ENCODE assay signal across 15 mouse cellular contexts in the genomic region with DNA sequence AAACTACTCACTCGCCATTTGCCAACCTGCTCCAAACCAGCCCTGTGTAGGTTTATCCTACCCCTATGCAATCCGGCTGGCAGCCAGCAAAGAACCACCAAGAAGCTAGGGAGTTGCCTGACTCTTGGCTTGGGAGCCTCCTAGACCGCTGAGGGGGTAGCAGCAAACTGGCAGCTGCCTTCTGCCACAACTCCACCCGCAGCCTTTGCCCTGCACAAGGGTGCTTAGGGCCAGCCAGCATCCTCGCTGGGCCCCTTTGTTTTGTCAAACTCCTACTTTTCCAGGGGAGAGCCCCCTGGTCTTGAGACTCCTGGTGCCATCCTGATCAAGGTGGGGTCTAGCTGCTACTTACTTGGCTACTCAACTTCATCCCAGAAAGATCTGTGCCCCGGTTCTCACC. TPM values are rescaled to one million over a fixed set of nuclear protein-coding genes. Genes with fewer than 3 reads are reported as not detected.
DNase-seq lines count a peak whose midpoint lies in the region; ATAC-seq and TF ChIP-seq lines count a peak whose summit lies in the region.
"Had no signal": no experiment of that assay in that cellular context is flagged by ENCODE, and none has a peak within 500 bp of the region (broad histone marks: within the 10 kb centered on the region; RNA-seq: fewer than 3 reads in every experiment).

No protein-coding gene starts in this region.

- H3K27me3 ChIP-seq in kidney, adult 2 months (replicated peaks; ENCODE audit: control insufficient read depth, insufficient read depth, low read length) = no peaks in the 10 kb centered on the region
- peaks cover 99% of the 10 kb centered on the region for H3K27me3 ChIP-seq in hindbrain, embryonic 12.5 days
- no peaks in the 10 kb centered on the region for H3K27me3 ChIP-seq in kidney, postnatal 0 days (ENCODE audit: insufficient read depth, low read length)
- no peaks in the 10 kb centered on the region for H3K27me3 ChIP-seq in neural tube, embryonic 15.5 days (replicated peaks)

- peak overlapping the region; percentile 47 for H3K9ac ChIP-seq in hindbrain, embryonic 12.5 days
- peak overlapping the region; percentile 27; the same call in 1 of the 2 replicates for H3K9ac ChIP-seq in kidney, postnatal 0 days (ENCODE audit: low read depth, low read length)
- no peak overlapping the region for H3K9ac ChIP-seq in neural tube, embryonic 15.5 days (replicated peaks)
- H3K9ac ChIP-seq: forebrain, embryonic 13.5 days; midbrain, embryonic 12.5 days had no signal

- peak overlapping the region; percentile 88 for H3K4me2 ChIP-seq in hindbrain, embryonic 12.5 days (replicated peaks)
- H3K4me2 ChIP-seq in kidney, postnatal 0 days (ENCODE audit: low read length) = peak overlapping the region; percentile 33
- peak overlapping the region; percentile 35 for H3K4me2 ChIP-seq in neural tube, embryonic 15.5 days
- H3K4me2 ChIP-seq: forebrain, embryonic 13.5 days; midbrain, embryonic 12.5 days had no signal

- H3K9me3 ChIP-seq in hindbrain, embryonic 12.5 days (replicated peaks) = no peaks in the 10 kb centered on the region
- no peaks in the 10 kb centered on the region for H3K9me3 ChIP-seq in kidney, postnatal 0 days (replicated peaks; ENCODE audit: low read length)
- H3K9me3 ChIP-seq in neural tube, embryonic 15.5 days (replicated peaks) = no peaks in the 10 kb centered on the region
- H3K9me3 ChIP-seq: forebrain, embryonic 13.5 days; midbrain, embryonic 12.5 days had no signal

- H3K4me1 ChIP-seq in kidney, adult 2 months (ENCODE audit: control insufficient read depth, insufficient read depth, low read length) = peaks cover 35% of the 10 kb centered on the region
- peaks cover 17% of the 10 kb centered on the region; the same call in 1 of the 2 replicates for H3K4me1 ChIP-seq in hindbrain, embryonic 12.5 days
- H3K4me1 ChIP-seq in kidney, postnatal 0 days (replicated peaks; ENCODE audit: insufficient read depth, low read length) = peaks cover 83% of the 10 kb centered on the region
- H3K4me1 ChIP-seq in neural tube, embryonic 15.5 days = peaks cover 86% of the 10 kb centered on the region
- H3K4me1 ChIP-seq: forebrain, embryonic 13.5 days; midbrain, embryonic 12.5 days had no signal

- no peak for ATAC-seq in hindbrain, embryonic 12.5 days (ENCODE audit: low FRiP score)
- no peak for ATAC-seq in kidney, postnatal 0 days (replicated peaks; ENCODE audit: low FRiP score, low read depth)
- no peak for ATAC-seq in neural tube, embryonic 15.5 days (ENCODE audit: low FRiP score)
- ATAC-seq: forebrain, embryonic 13.5 days had no signal

- no peaks in the 10 kb centered on the region for H3K36me3 ChIP-seq in kidney, adult 2 months (ENCODE audit: control insufficient read depth, insufficient read depth, low read length)
- H3K36me3 ChIP-seq in hindbrain, embryonic 12.5 days = no peaks in the 10 kb centered on the region
- H3K36me3 ChIP-seq in kidney, postnatal 0 days (ENCODE audit: insufficient read depth, low read length) = 0 out of 2 replicates have a peak, but pooled peaks cover 3% of the 10 kb centered on the region
- peaks cover 3% of the 10 kb centered on the region; the same call in 1 of the 2 replicates for H3K36me3 ChIP-seq in neural tube, embryonic 15.5 days
- H3K36me3 ChIP-seq: midbrain, embryonic 12.5 days had no signal

- no peak overlapping the region for H3K4me3 ChIP-seq in kidney, adult 2 months (ENCODE audit: insufficient read depth, low read depth, low read length)
- H3K4me3 ChIP-seq in hindbrain, embryonic 12.5 days = peak overlapping the region; percentile 12; the same call in 1 of the 2 replicates
- H3K4me3 ChIP-seq in kidney, postnatal 0 days (replicated peaks; ENCODE audit: low read depth, low read length) = no peak overlapping the region
- no peak overlapping the region for H3K4me3 ChIP-seq in neural tube, embryonic 15.5 days (replicated peaks)
- H3K4me3 ChIP-seq: forebrain, embryonic 13.5 days; midbrain, embryonic 12.5 days had no signal

- TF ChIP-seq CTCF in kidney, adult 2 months (conservative IDR thresholded peaks at IDR 0.05; ENCODE audit: insufficient read depth, insufficient read length, low read depth, low read length) = no peak
- TF ChIP-seq CTCF in kidney, postnatal 0 days (IDR thresholded peaks at IDR 0.05; ENCODE audit: low read depth) = no peak

- DNase-seq in kidney, adult 2 months = peak; percentile 47
- DNase-seq in kidney, adult 9 months = no peak
- DNase-seq in kidney, postnatal 0 days (ENCODE audit: low spot score) = no peak
- DNase-seq in spleen, postnatal 10 days (ENCODE audit: low spot score in 2 of 2) = no peak
- DNase-seq in cerebellum, postnatal 4 days (ENCODE audit: low spot score in 2 of 2) = no peak
- DNase-seq in left cerebral cortex, adult 8-10 months (ENCODE audit: low spot score in 2 of 2) = no peak
- DNase-seq: gastrocnemius, postnatal 25 days had no signal

- no peak overlapping the region for H3K27ac ChIP-seq in kidney, adult 2 months (ENCODE audit: insufficient read depth, low read depth, low read length)
- H3K27ac ChIP-seq in hindbrain, embryonic 12.5 days = peak overlapping the region; percentile 87
- peak overlapping the region; percentile 93 for H3K27ac ChIP-seq in kidney, postnatal 0 days
- H3K27ac ChIP-seq in neural tube, embryonic 15.5 days (replicated peaks) = peak overlapping the region; percentile 68; the same call in 1 of the 2 replicates
- H3K27ac ChIP-seq: forebrain, embryonic 13.5 days; midbrain, embryonic 12.5 days had no signal

- TF ChIP-seq POLR2A in kidney, adult 2 months (IDR thresholded peaks at IDR 0.05; ENCODE audit: low read depth, low read length) = no peak

- WGBS in kidney, adult 2 months = 42% methylated on average over 6 of the region's 6 CpGs
- 3% methylated on average over 6 of the region's 6 CpGs for WGBS in hindbrain, embryonic 12.5 days
- WGBS in kidney, postnatal 0 days = 25% methylated on average over 6 of the region's 6 CpGs
- WGBS in neural tube, embryonic 15.5 days = 13% methylated on average over 6 of the region's 6 CpGs

RNA-seq across cellular contexts. Expression of a gene that starts 6.9 kb away (rescaled TPM):
- 2.8 TPM in 2 replicates for polyA plus RNA-seq in kidney, adult 2 months (2012; rRNA removed)
- 6.9 and 12.5 TPM in 2 replicates for polyA plus RNA-seq in hindbrain, embryonic 12.5 days (2016; fragmentation: Nextera tagmentation; extraction: Ambion mirVana)
- polyA plus RNA-seq in kidney, postnatal 0 days (2015; fragmentation: Nextera tagmentation; extraction: Ambion mirVana) = 1.6 and 2.2 TPM in 2 replicates
- 2.3 and 5.7 TPM in 2 replicates for polyA plus RNA-seq in neural tube, embryonic 15.5 days (2015; fragmentation: Nextera tagmentation; extraction: Ambion mirVana)
- not detected for total RNA-seq in left cerebral cortex, adult 8-10 months (2022)
- total RNA-seq: layer of hippocampus, postnatal 10 days had no signal
- polyA plus RNA-seq: cortical plate, adult 2 months; forebrain, embryonic 13.5 days; midbrain, embryonic 12.5 days had no signal

RNA-seq across cellular contexts. Expression of a gene that starts 7.4 kb away (rescaled TPM):
- 0.19 and 0.22 TPM in 2 replicates for polyA plus RNA-seq in kidney, adult 2 months (2012; rRNA removed)
- polyA plus RNA-seq in hindbrain, embryonic 12.5 days (2016; fragmentation: Nextera tagmentation; extraction: Ambion mirVana) = 5.6 and 6.9 TPM in 2 replicates
- polyA plus RNA-seq in kidney, postnatal 0 days (2015; fragmentation: Nextera tagmentation; extraction: Ambion mirVana) = 1.3 TPM in 2 replicates
- polyA plus RNA-seq in neural tube, embryonic 15.5 days (2015; fragmentation: Nextera tagmentation; extraction: Ambion mirVana) = 1.4 and 3.0 TPM in 2 replicates
- not detected for total RNA-seq in left cerebral cortex, adult 8-10 months (2022)
- total RNA-seq: gastrocnemius, postnatal 25 days; layer of hippocampus, postnatal 10 days had no signal
- polyA plus RNA-seq: cortical plate, adult 2 months; forebrain, embryonic 13.5 days; midbrain, embryonic 12.5 days had no signal

RNA-seq across cellular contexts. Expression of a gene that starts 19.7 kb away (rescaled TPM):
- polyA plus RNA-seq in kidney, adult 2 months (2012; rRNA removed) = 6.9 and 8.1 TPM in 2 replicates
- 53.4 and 82.9 TPM in 2 replicates for polyA plus RNA-seq in hindbrain, embryonic 12.5 days (2016; fragmentation: Nextera tagmentation; extraction: Ambion mirVana)
- polyA plus RNA-seq in kidney, postnatal 0 days (2015; fragmentation: Nextera tagmentation; extraction: Ambion mirVana) = 9.7 and 10.4 TPM in 2 replicates
- polyA plus RNA-seq in neural tube, embryonic 15.5 days (2015; fragmentation: Nextera tagmentation; extraction: Ambion mirVana) = 26.8 and 73.9 TPM in 2 replicates
- not detected for total RNA-seq in left cerebral cortex, adult 8-10 months (2022)
- total RNA-seq: layer of hippocampus, postnatal 10 days had no signal
- polyA plus RNA-seq: cortical plate, adult 2 months; forebrain, embryonic 13.5 days; midbrain, embryonic 12.5 days had no signal

RNA-seq across cellular contexts. Expression of a gene that starts 20.0 kb away (rescaled TPM):
- 1.3 and 1.6 TPM in 2 replicates for polyA plus RNA-seq in kidney, adult 2 months (2012; rRNA removed)
- polyA plus RNA-seq in hindbrain, embryonic 12.5 days (2016; fragmentation: Nextera tagmentation; extraction: Ambion mirVana) = 52.2 and 70.1 TPM in 2 replicates
- 2.3 and 2.4 TPM in 2 replicates for polyA plus RNA-seq in kidney, postnatal 0 days (2015; fragmentation: Nextera tagmentation; extraction: Ambion mirVana)
- 7.2 and 12.0 TPM in 2 replicates for polyA plus RNA-seq in neural tube, embryonic 15.5 days (2015; fragmentation: Nextera tagmentation; extraction: Ambion mirVana)
- total RNA-seq in left cerebral cortex, adult 8-10 months (2022) = not detected
- total RNA-seq: layer of hippocampus, postnatal 10 days had no signal
- polyA plus RNA-seq: cortical plate, adult 2 months; forebrain, embryonic 13.5 days had no signal

RNA-seq across cellular contexts. Expression of a gene that starts 23.9 kb away (rescaled TPM):
- 2.4 and 3.4 TPM in 2 replicates for polyA plus RNA-seq in kidney, adult 2 months (2012; rRNA removed)
- 18.7 and 20.5 TPM in 2 replicates for polyA plus RNA-seq in hindbrain, embryonic 12.5 days (2016; fragmentation: Nextera tagmentation; extraction: Ambion mirVana)
- 2.8 and 3.0 TPM in 2 replicates for polyA plus RNA-seq in kidney, postnatal 0 days (2015; fragmentation: Nextera tagmentation; extraction: Ambion mirVana)
- polyA plus RNA-seq in neural tube, embryonic 15.5 days (2015; fragmentation: Nextera tagmentation; extraction: Ambion mirVana) = 10.3 and 15.0 TPM in 2 replicates
- not detected for total RNA-seq in left cerebral cortex, adult 8-10 months (2022)
- total RNA-seq: layer of hippocampus, postnatal 10 days; liver, adult 2 months had no signal
- polyA plus RNA-seq: cortical plate, adult 2 months; forebrain, embryonic 13.5 days; heart, postnatal 0 days; liver, adult 2 months; midbrain, embryonic 12.5 days had no signal

Comparison
In these comparisons a context has a peak if more than half of its experiments do, and no peak if none do; other contexts are left out.
1. H3K4me2 ChIP-seq: peak in every context shown above with its lines; median percentile 88 in hindbrain, embryonic 12.5 days; 35 in neural tube, embryonic 15.5 days; 33 in kidney, postnatal 0 days.